Mouse (Mus musculus): ENCODE results near the gene Lix1.

Gene Lix1

GRCm38 (mm10) chr17:17496234-17496633 is 93.8 kb downstream of the Lix1 start:
- DNase-seq (ENCODE audit: low read depth, low spot score), result peak; percentile 79

DNA sequence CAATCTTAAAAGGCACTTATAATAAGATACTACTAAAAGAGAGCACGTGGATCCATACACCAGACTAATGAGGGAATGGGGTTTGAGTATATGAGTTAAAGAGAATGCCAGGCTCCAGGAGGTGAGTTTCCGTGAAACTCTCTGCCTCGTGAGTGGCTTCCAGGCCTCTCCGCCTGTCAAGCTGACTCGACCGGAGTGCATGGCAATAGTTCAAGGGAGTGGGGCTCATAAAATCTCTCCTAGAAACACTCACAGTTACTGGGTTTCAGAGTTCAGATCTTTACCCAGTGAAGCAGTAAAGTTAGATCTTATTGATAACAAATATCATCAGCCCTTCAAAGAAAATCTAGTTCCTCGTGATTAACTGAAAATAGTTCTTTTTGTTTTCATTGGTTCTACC is 94.3 kb downstream of the Lix1 start:
- DNase-seq (ENCODE audit: low read depth, low spot score), result peak; percentile 57

DNA sequence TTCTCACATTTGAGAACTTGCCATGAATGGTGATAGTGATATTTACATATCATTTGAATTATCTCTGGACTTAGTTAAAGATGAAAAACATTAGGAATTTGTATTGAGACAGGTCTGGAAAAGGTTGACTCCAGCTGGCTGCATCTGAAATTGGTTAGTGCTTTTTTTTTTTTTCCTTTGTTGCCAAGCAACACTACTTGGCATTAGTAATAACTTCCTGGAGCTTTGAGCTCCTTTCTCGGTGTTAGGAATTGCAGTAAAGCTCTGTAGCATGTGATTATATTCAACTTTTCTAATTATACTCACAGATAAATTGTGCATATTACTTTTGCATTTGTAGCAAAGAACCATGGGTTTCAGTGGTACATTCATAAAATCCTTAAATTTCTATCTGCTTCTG is 96.4 kb downstream of the Lix1 start:
- DNase-seq (ENCODE audit: low read depth, low spot score), result no peak

GRCm38 (mm10) chr17:17499278-17499677 is 96.8 kb downstream of the Lix1 start:
- DNase-seq (ENCODE audit: low read depth, low spot score), result no peak

DNA sequence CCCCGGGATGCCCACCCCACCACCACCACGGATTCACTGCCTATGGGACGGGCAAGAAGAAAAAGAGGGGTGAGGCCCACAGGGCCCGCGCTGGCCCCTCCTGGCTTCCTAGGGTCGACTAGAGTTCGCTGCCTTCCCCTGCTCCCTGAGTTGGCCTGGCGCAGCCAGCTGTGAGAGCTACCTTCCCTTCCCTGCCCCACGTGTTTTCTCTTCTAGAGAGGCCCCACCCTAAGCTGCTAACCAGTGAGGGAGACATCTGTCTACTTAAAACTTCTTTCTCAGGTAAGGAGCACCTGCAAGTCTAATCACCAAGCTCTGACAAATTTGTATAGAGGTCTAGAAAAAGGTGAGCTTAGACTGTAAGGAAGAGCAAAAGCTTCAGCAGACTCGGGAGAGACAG is 104.2 kb downstream of the Lix1 start:
- no peak for DNase-seq (ENCODE audit: low read depth, low spot score)

Data from ZHBTc4 (cell line).